Mouse (Mus musculus) erythroblast, embryonic 14.5 days (primary cell): Measurements from ENCODE around the gene Tmem30b. TPM values are rescaled to one million over a fixed set of nuclear protein-coding genes. Genes with fewer than 3 reads are reported as not detected.
"Not testable (repeated sequence)": the region's sequence is repeated elsewhere in the genome, so short reads cannot be mapped to it uniquely, and the experiment has no call there.

Experiments
- H3K27me3 ChIP-seq: 2 replicates; pipeline ENCODE4 v1.6.1; 2012; ENCODE audit warnings: inconsistent platforms; ENCODE audit not compliant: control insufficient read depth
- H3K36me3 ChIP-seq: 2 replicates; pipeline ENCODE4 v1.6.1; 2012; ENCODE audit warnings: mild to moderate bottlenecking, inconsistent platforms; ENCODE audit not compliant: control insufficient read depth
- H3K4me1 ChIP-seq: 2 replicates; pipeline ENCODE4 v1.6.1; 2012; ENCODE audit warnings: inconsistent platforms; ENCODE audit not compliant: control insufficient read depth
- H3K4me3 ChIP-seq: replicated peaks from 2 replicates; pipeline ENCODE3; 2012; ENCODE audit warnings: moderate library complexity, mild to moderate bottlenecking, inconsistent platforms
- H3K9me3 ChIP-seq: 2 replicates; pipeline ENCODE4 v1.6.1; 2012; ENCODE audit warnings: low read length, inconsistent platforms, mixed read lengths; ENCODE audit not compliant: control insufficient read depth
- GATA1 ChIP-seq: IDR thresholded peaks from 2 replicates; pipeline ENCODE4 v1.6.1; 2012; ENCODE audit warnings: low read length, inconsistent platforms, mixed read lengths
- TAL1 ChIP-seq: IDR thresholded peaks from 3 replicates; pipeline ENCODE4 v1.6.1; 2012; ENCODE audit warnings: low read length, inconsistent platforms, mixed read lengths
- polyA plus RNA-seq: library from polyadenylated mRNA; stranded (reverse); fragments of >175 nt; gene quantifications from 2 replicates; pipeline ENCODE4 v1.2.3, GENCODE M21; 2012

Tmem30b gene
- polyA plus RNA-seq, 1 experiment, result not detected

- no peak overlapping the region for H3K4me3 ChIP-seq
- no peak for TF ChIP-seq TAL1
- TF ChIP-seq GATA1, result no peak
These were observed 18.0 kb upstream of the Tmem30b start for GRCm38 (mm10) chr12:73564176-73564575.

GRCm38 (mm10) chr12:73563122-73563521 lies 16.9 kb upstream of the Tmem30b start:
- H3K36me3 ChIP-seq, H3K4me1 ChIP-seq, H3K27me3 ChIP-seq, H3K9me3 ChIP-seq, H3K4me3 ChIP-seq: not testable (repeated sequence)

More at GRCm38 (mm10) chr12:73564176-73564575, 18.0 kb upstream of the Tmem30b start:
- Histone ChIP-seq H3K4me1 (no peaks in the 10 kb centered on the region), H3K9me3 (no peaks in the 10 kb centered on the region; the same call in 1 of the 2 replicates), H3K36me3 (no peaks in the 10 kb centered on the region), H3K27me3 (no peaks in the 10 kb centered on the region; the same call in 1 of the 2 replicates)

GRCm38 (mm10) chr12:73560091-73560490 lies 13.9 kb upstream of the Tmem30b start:
- TF ChIP-seq GATA1 (no peak), TAL1 (no peak)
- Histone ChIP-seq H3K9me3 (no peaks in the 10 kb centered on the region; the same call in 1 of the 2 replicates), H3K27me3 (no peaks in the 10 kb centered on the region), H3K4me3 (no peak overlapping the region), H3K4me1 (no peaks in the 10 kb centered on the region), H3K36me3 (no peaks in the 10 kb centered on the region)

- H3K4me3 ChIP-seq, result no peak overlapping the region
- TF ChIP-seq TAL1 (no peak), GATA1 (no peak)
- no peaks in the 10 kb centered on the region for H3K36me3 ChIP-seq
- no peaks in the 10 kb centered on the region for H3K4me1 ChIP-seq
- H3K9me3 ChIP-seq, result no peaks in the 10 kb centered on the region; the same call in 1 of the 2 replicates
- H3K27me3 ChIP-seq, result no peaks in the 10 kb centered on the region
These were observed 12.5 kb upstream of the Tmem30b start for GRCm38 (mm10) chr12:73558525-73559195.

GRCm38 (mm10) chr12:73554155-73554554 lies 8.0 kb upstream of the Tmem30b start:
- no peaks in the 10 kb centered on the region for H3K9me3 ChIP-seq
- no peaks in the 10 kb centered on the region for H3K4me1 ChIP-seq
- no peaks in the 10 kb centered on the region for H3K36me3 ChIP-seq
- no peak for TF ChIP-seq GATA1
- TF ChIP-seq TAL1, result no peak
- peaks cover 5% of the 10 kb centered on the region; the same call in 1 of the 2 replicates for H3K27me3 ChIP-seq
- H3K4me3 ChIP-seq, result no peak overlapping the region

GRCm38 (mm10) chr12:73548259-73548658 lies 2.1 kb upstream of the Tmem30b start:
- no peak for TF ChIP-seq TAL1
- no peak for TF ChIP-seq GATA1
- Histone ChIP-seq H3K4me3 (no peak overlapping the region), H3K36me3 (no peaks in the 10 kb centered on the region), H3K4me1 (peaks cover 4% of the 10 kb centered on the region), H3K9me3 (peaks cover 6% of the 10 kb centered on the region; the same call in 1 of the 2 replicates), H3K27me3 (peaks cover 57% of the 10 kb centered on the region)

- H3K4me3 ChIP-seq, result no peak overlapping the region
- TF ChIP-seq TAL1, result no peak
- TF ChIP-seq GATA1, result no peak
- peaks cover 4% of the 10 kb centered on the region for H3K4me1 ChIP-seq
- peaks cover 61% of the 10 kb centered on the region for H3K27me3 ChIP-seq
- peaks cover 6% of the 10 kb centered on the region; the same call in 1 of the 2 replicates for H3K9me3 ChIP-seq
- no peaks in the 10 kb centered on the region for H3K36me3 ChIP-seq
These were observed 1.5 kb upstream of the Tmem30b start for GRCm38 (mm10) chr12:73547646-73548045.

- H3K4me1 ChIP-seq, result peaks cover 4% of the 10 kb centered on the region
- H3K27me3 ChIP-seq, result peaks cover 66% of the 10 kb centered on the region
- H3K36me3 ChIP-seq, result no peaks in the 10 kb centered on the region
- TF ChIP-seq TAL1 (no peak), GATA1 (no peak)
- peak overlapping the region; percentile 48 for H3K4me3 ChIP-seq
- H3K9me3 ChIP-seq, result peaks cover 6% of the 10 kb centered on the region; the same call in 1 of the 2 replicates
These were observed 513 bp downstream of the Tmem30b start for GRCm38 (mm10) chr12:73545672-73546085.

- Histone ChIP-seq H3K9me3 (peaks cover 6% of the 10 kb centered on the region; the same call in 1 of the 2 replicates), H3K4me3 (peak overlapping the region; percentile 48), H3K4me1 (peaks cover 4% of the 10 kb centered on the region), H3K27me3 (peaks cover 66% of the 10 kb centered on the region), H3K36me3 (no peaks in the 10 kb centered on the region)
- TF ChIP-seq TAL1, result no peak
- no peak for TF ChIP-seq GATA1
These were observed 1.2 kb downstream of the Tmem30b start for GRCm38 (mm10) chr12:73544736-73545671.
